Mouse (Mus musculus) midbrain, embryonic 12.5 days (tissue): ENCODE measurements around the gene Ccdc89. TPM values are rescaled to one million over a fixed set of nuclear protein-coding genes. Genes with fewer than 3 reads are reported as not detected.

Experiments
- ATAC-seq: fragments of 200-750 bp; cut with Nextera tagmentation; 2 replicates; pipeline ENCODE4 v1.8.0; 2017; ENCODE audit warnings: low read depth, moderate TSS enrichment, moderate library complexity; ENCODE audit not compliant: low FRiP score
- H3K27ac ChIP-seq: fragments of 300-500 bp; sonication (generic); replicated peaks from 2 replicates; pipeline ENCODE4 v1.5.1; 2016; ENCODE audit warnings: mild to moderate bottlenecking
- H3K27me3 ChIP-seq: fragments of 300-500 bp; sonication (generic); 2 replicates; pipeline ENCODE4 v1.6.1; 2016; ENCODE audit warnings: mild to moderate bottlenecking
- H3K36me3 ChIP-seq: fragments of 300-500 bp; sonication (generic); 2 replicates; pipeline ENCODE4 v1.6.1; 2016
- H3K4me1 ChIP-seq: fragments of 300-500 bp; sonication (generic); 2 replicates; pipeline ENCODE4 v1.6.1; 2016
- H3K4me2 ChIP-seq: fragments of 300-500 bp; sonication (generic); replicated peaks from 2 replicates; pipeline ENCODE4 v1.6.1; 2016; ENCODE audit warnings: mild to moderate bottlenecking, moderate library complexity
- H3K4me3 ChIP-seq: fragments of 300-500 bp; sonication (generic); 2 replicates; pipeline ENCODE4 v1.5.1; 2016; ENCODE audit warnings: mild to moderate bottlenecking
- H3K9ac ChIP-seq: fragments of 300-500 bp; sonication (generic); replicated peaks from 2 replicates; pipeline ENCODE4 v1.6.1; 2016; ENCODE audit warnings: mild to moderate bottlenecking, moderate library complexity
- H3K9me3 ChIP-seq: fragments of 300-500 bp; sonication (generic); 2 replicates; pipeline ENCODE4 v1.6.1; 2016; ENCODE audit warnings: mild to moderate bottlenecking
- whole genome bisulfite sequencing: fragments of 180-500 bp; shearing (Covaris S2); methylation state at CpG from one replicate; pipeline ENCODE4 v1.1.7; 2016; 5-methylcytosine and 5-hydroxymethylcytosine counted together
- polyA plus RNA-seq: library from polyadenylated mRNA; unstranded; fragments of >200 nt; fragmentation: Nextera tagmentation; extraction: Ambion mirVana; gene quantifications from 2 replicates; pipeline ENCODE4 v1.2.1, GENCODE M21; 2016

Ccdc89 gene
- polyA plus RNA-seq, 1 experiment from 2014 or later = 3.0 TPM

DNA sequence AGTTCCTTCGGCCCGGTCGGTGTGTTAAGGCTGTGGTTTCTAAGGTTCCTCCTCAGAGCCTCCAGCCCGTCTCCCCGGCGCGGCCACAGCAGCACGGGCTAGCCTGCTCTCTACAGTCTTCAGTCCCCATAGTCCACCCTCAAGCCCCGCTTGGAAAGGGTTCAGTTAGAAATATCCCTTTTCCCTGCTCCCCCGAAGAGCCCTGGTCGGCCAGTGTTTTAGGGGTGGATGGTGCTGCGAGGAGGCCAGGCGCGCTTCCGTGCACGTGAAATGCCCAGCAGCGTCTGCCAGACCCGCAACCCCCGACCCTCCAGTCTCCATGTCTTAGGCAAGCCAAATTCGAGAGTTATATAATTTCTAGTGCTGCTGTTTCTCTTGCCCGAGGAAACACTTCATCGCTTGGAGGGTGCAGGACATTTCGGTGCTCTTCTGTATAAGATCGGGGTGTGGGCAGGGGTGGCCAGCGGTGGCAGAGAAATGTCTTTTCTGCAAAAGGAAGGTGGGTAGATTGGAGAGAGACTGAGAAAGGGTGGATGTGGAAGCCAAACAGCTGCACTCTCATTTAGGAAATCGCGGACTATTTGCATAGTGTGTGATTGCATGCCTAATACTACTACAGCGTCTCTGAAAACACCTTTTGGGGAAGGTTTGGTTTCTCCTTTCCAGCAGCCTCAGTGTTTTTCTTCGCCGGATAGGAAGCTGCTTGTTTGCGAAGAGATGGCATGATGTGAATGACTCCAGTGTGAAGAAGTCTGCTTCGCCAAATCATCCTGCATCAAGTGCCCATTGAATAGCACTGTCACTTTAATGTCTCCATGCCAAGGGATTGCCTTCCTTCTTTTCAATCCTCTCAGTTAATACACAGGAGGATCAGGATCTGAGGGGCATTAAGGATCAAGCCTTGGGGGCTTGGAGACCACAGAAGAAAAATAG lies 50.2 kb downstream of the Ccdc89 start, which contains the start of gene Dlg2:
Gene Dlg2 (plus strand): TSS at position 360 of the 933 bp plus-strand sequence.
- H3K4me1 ChIP-seq = peaks cover 14% of the 10 kb centered on the region
- ATAC-seq = no peak
- peak within 1 kb of the TSS; percentile 84 for H3K27ac ChIP-seq
- peak within 1 kb of the TSS; percentile 73 for H3K9ac ChIP-seq
- H3K4me2 ChIP-seq = peak within 1 kb of the TSS; percentile 81
- H3K4me3 ChIP-seq = peak within 1 kb of the TSS; percentile 65
- no peaks in the 10 kb centered on the region for H3K9me3 ChIP-seq
- H3K36me3 ChIP-seq = no peaks in the 10 kb centered on the region
- no peaks in the 10 kb centered on the region for H3K27me3 ChIP-seq
- WGBS = under 1% methylated on average over 32 of the region's 32 CpGs

Other genes with a start within 250 kb of the Ccdc89 start
- not detected in 2 replicates for gene Ccdc83, start 160.8 kb upstream of the Ccdc89 start, polyA plus RNA-seq
- gene Sytl2, start 124.3 kb upstream of the Ccdc89 start, polyA plus RNA-seq = 2.2 and 3.2 TPM in 2 replicates
- 58.1 and 70.6 TPM in 2 replicates for gene Crebzf, start 16.2 kb downstream of the Ccdc89 start, polyA plus RNA-seq
- gene Tmem126a, start 30.7 kb downstream of the Ccdc89 start, polyA plus RNA-seq = 117 and 119 TPM in 2 replicates
- gene Tmem126b, start 49.4 kb downstream of the Ccdc89 start, polyA plus RNA-seq = 40.7 and 44.6 TPM in 2 replicates
- 4.2 and 5.4 TPM in 2 replicates for gene Dlg2, start 50.1 kb downstream of the Ccdc89 start, polyA plus RNA-seq